Mouse (Mus musculus): Measurements from ENCODE around the gene Hsd17b2.

- TF ChIP-seq POLR2A (IDR thresholded peaks at IDR 0.05; ENCODE audit: insufficient read depth, low read depth, low read length) (no peak), CTCF (IDR thresholded peaks at IDR 0.05) (no peak), EP300 (IDR thresholded peaks at IDR 0.05; ENCODE audit: insufficient read depth, low read depth, low read length) (no peak)
Observed at GRCm38 (mm10) chr8:117794581-117794980, 92.9 kb downstream of the Hsd17b2 start.
